Mouse (Mus musculus) neural tube, embryonic 11.5 days (tissue): ENCODE measurements around the gene Tent5c. TPM values are rescaled to one million over a fixed set of nuclear protein-coding genes. Genes with fewer than 3 reads are reported as not detected.

ENCODE experiments used
- ATAC-seq: fragments of 200-750 bp; cut with Nextera tagmentation; 2 replicates; pipeline ENCODE4 v1.8.0; 2017; ENCODE audit warnings: moderate number of reproducible peaks, mild to moderate bottlenecking, moderate TSS enrichment, moderate library complexity; ENCODE audit not compliant: insufficient read depth, low FRiP score, low TSS enrichment
- DNase-seq: peaks from one replicate; pipeline ENCODE4 v3.0.0-alpha.2; 2015; ENCODE audit warnings: low spot score
- H3K27ac ChIP-seq: fragments of 300-500 bp; sonication (generic); 2 replicates; pipeline ENCODE4 v1.5.1; 2014; ENCODE audit warnings: low read depth, mild to moderate bottlenecking, low read length
- H3K27me3 ChIP-seq: fragments of 300-500 bp; sonication (generic); 2 replicates; pipeline ENCODE4 v1.6.1; 2014; ENCODE audit warnings: mild to moderate bottlenecking, low read length, mixed read lengths; ENCODE audit not compliant: control insufficient read depth, insufficient read depth
- H3K36me3 ChIP-seq: fragments of 300-500 bp; sonication (generic); 2 replicates; pipeline ENCODE4 v1.6.1; 2014; ENCODE audit warnings: mild to moderate bottlenecking, low read length, moderate library complexity, mixed read lengths; ENCODE audit not compliant: control insufficient read depth, insufficient read depth
- H3K4me1 ChIP-seq: fragments of 300-500 bp; sonication (generic); 2 replicates; pipeline ENCODE4 v1.6.1; 2014; ENCODE audit warnings: low read length, mixed read lengths; ENCODE audit not compliant: control insufficient read depth, insufficient read depth
- H3K4me2 ChIP-seq: fragments of 300-500 bp; sonication (generic); 2 replicates; pipeline ENCODE4 v1.6.1; 2014; ENCODE audit warnings: low read depth, mild to moderate bottlenecking, moderate library complexity
- H3K4me3 ChIP-seq: fragments of 300-500 bp; sonication (generic); 2 replicates; pipeline ENCODE4 v1.5.1; 2014; ENCODE audit warnings: low read depth, low read length
- H3K9ac ChIP-seq: fragments of 300-500 bp; sonication (generic); 2 replicates; pipeline ENCODE4 v1.6.1; 2014; ENCODE audit warnings: mild to moderate bottlenecking, low read length
- H3K9me3 ChIP-seq: fragments of 300-500 bp; sonication (generic); 2 replicates; pipeline ENCODE4 v1.6.1; 2016; ENCODE audit warnings: low read length; ENCODE audit not compliant: control insufficient read depth
- WGBS: fragments of 180-500 bp; shearing (Covaris S2); extraction: QIAGEN DNeasy Blood & Tissue Kit; methylation state at CpG from one replicate; pipeline ENCODE4 v1.1.7; 2014; 5-methylcytosine and 5-hydroxymethylcytosine counted together
- polyA plus RNA-seq: library from polyadenylated mRNA; unstranded; fragments of >200 nt; fragmentation: Nextera tagmentation; extraction: Ambion mirVana; gene quantifications from 2 replicates; pipeline ENCODE4 v1.2.1, GENCODE M21; 2014

Gene Tent5c
- polyA plus RNA-seq, 1 experiment from 2014 or later, result 3.0 TPM

GRCm38 (mm10) chr3:100438461-100439002 lies 50.6 kb downstream of the Tent5c start:
- no peak overlapping the region for H3K4me2 ChIP-seq
- no peak overlapping the region for H3K4me3 ChIP-seq
- no peak overlapping the region for H3K9ac ChIP-seq
- no peaks in the 10 kb centered on the region for H3K27me3 ChIP-seq
- H3K9me3 ChIP-seq, result no peaks in the 10 kb centered on the region
- H3K27ac ChIP-seq, result no peak overlapping the region
- DNase-seq, result no peak
- no peak for ATAC-seq
- no peaks in the 10 kb centered on the region for H3K36me3 ChIP-seq
- WGBS, result 87% methylated on average over 4 of the region's 4 CpGs
- no peaks in the 10 kb centered on the region; the same call in 1 of the 2 replicates for H3K4me1 ChIP-seq

- Histone ChIP-seq H3K27me3 (no peaks in the 10 kb centered on the region), H3K27ac (no peak overlapping the region), H3K9ac (no peak overlapping the region), H3K4me1 (no peaks in the 10 kb centered on the region; the same call in 1 of the 2 replicates), H3K4me3 (no peak overlapping the region), H3K9me3 (no peaks in the 10 kb centered on the region), H3K4me2 (no peak overlapping the region), H3K36me3 (no peaks in the 10 kb centered on the region)
- no peak for DNase-seq
- no peak for ATAC-seq
- WGBS, result 86% methylated on average over 7 of the region's 7 CpGs
Observed at GRCm38 (mm10) chr3:100436756-100437155, 52.4 kb downstream of the Tent5c start.

GRCm38 (mm10) chr3:100431705-100432104 lies 57.4 kb downstream of the Tent5c start:
- H3K4me2 ChIP-seq, result no peak overlapping the region
- DNase-seq, result no peak
- H3K4me1 ChIP-seq, result no peaks in the 10 kb centered on the region
- H3K27me3 ChIP-seq, result no peaks in the 10 kb centered on the region
- WGBS, result 89% methylated on average over 4 of the region's 4 CpGs
- H3K27ac ChIP-seq, result no peak overlapping the region
- H3K9ac ChIP-seq, result no peak overlapping the region
- H3K36me3 ChIP-seq, result no peaks in the 10 kb centered on the region
- no peaks in the 10 kb centered on the region for H3K9me3 ChIP-seq
- H3K4me3 ChIP-seq, result no peak overlapping the region
- no peak for ATAC-seq

GRCm38 (mm10) chr3:100430731-100431130 lies 58.4 kb downstream of the Tent5c start:
- ATAC-seq (no peak), DNase-seq (no peak)
- H3K9me3 ChIP-seq, result no peaks in the 10 kb centered on the region
- WGBS, result 52% methylated on average over 1 of the region's 1 CpGs
- H3K4me3 ChIP-seq, result no peak overlapping the region
- H3K36me3 ChIP-seq, result no peaks in the 10 kb centered on the region
- H3K9ac ChIP-seq, result no peak overlapping the region
- H3K27ac ChIP-seq, result no peak overlapping the region
- no peak overlapping the region for H3K4me2 ChIP-seq
- no peaks in the 10 kb centered on the region for H3K4me1 ChIP-seq
- H3K27me3 ChIP-seq, result no peaks in the 10 kb centered on the region

GRCm38 (mm10) chr3:100430101-100430500 lies 59.0 kb downstream of the Tent5c start:
- no peak for ATAC-seq
- no peak overlapping the region for H3K27ac ChIP-seq
- WGBS, result 95% methylated on average over 5 of the region's 5 CpGs

GRCm38 (mm10) chr3:100429667-100430066 lies 59.5 kb downstream of the Tent5c start:
- Histone ChIP-seq H3K27me3 (no peaks in the 10 kb centered on the region), H3K36me3 (no peaks in the 10 kb centered on the region), H3K27ac (no peak overlapping the region), H3K4me3 (no peak overlapping the region), H3K9me3 (no peaks in the 10 kb centered on the region), H3K9ac (no peak overlapping the region), H3K4me2 (no peak overlapping the region), H3K4me1 (no peaks in the 10 kb centered on the region)
- ATAC-seq, result no peak
- DNase-seq, result no peak
- 78% methylated on average over 4 of the region's 4 CpGs for WGBS

More at GRCm38 (mm10) chr3:100430101-100430500, 59.0 kb downstream of the Tent5c start:
- Histone ChIP-seq H3K36me3 (no peaks in the 10 kb centered on the region), H3K4me1 (no peaks in the 10 kb centered on the region), H3K27me3 (no peaks in the 10 kb centered on the region), H3K4me2 (no peak overlapping the region), H3K4me3 (no peak overlapping the region), H3K9ac (no peak overlapping the region), H3K9me3 (no peaks in the 10 kb centered on the region)
- DNase-seq, result no peak

GRCm38 (mm10) chr3:100427548-100427947 lies 61.6 kb downstream of the Tent5c start:
- 73% methylated on average over 6 of the region's 6 CpGs for WGBS
- no peaks in the 10 kb centered on the region for H3K36me3 ChIP-seq

GRCm38 (mm10) chr3:100422392-100423167 lies 66.5 kb downstream of the Tent5c start:
- peak; percentile 41 for DNase-seq
- no peaks in the 10 kb centered on the region for H3K27me3 ChIP-seq
- no peak overlapping the region for H3K27ac ChIP-seq
- peak; percentile 67; the same call in 1 of the 2 replicates for ATAC-seq
- no peak overlapping the region for H3K4me3 ChIP-seq
- no peak overlapping the region for H3K4me2 ChIP-seq
- no peak overlapping the region for H3K9ac ChIP-seq
- WGBS, result 74% methylated on average over 10 of the region's 10 CpGs
- 0 out of 2 replicates have a peak, but pooled peaks cover 3% of the 10 kb centered on the region for H3K4me1 ChIP-seq
- H3K9me3 ChIP-seq, result no peaks in the 10 kb centered on the region
- no peaks in the 10 kb centered on the region for H3K36me3 ChIP-seq

More at GRCm38 (mm10) chr3:100427548-100427947, 61.6 kb downstream of the Tent5c start:
- H3K27me3 ChIP-seq, result no peaks in the 10 kb centered on the region
- no peaks in the 10 kb centered on the region for H3K4me1 ChIP-seq
- DNase-seq, result no peak
- no peak overlapping the region for H3K4me3 ChIP-seq
- H3K4me2 ChIP-seq, result no peak overlapping the region
- H3K9ac ChIP-seq, result no peak overlapping the region
- no peaks in the 10 kb centered on the region for H3K9me3 ChIP-seq
- no peak for ATAC-seq
- no peak overlapping the region for H3K27ac ChIP-seq

- no peaks in the 10 kb centered on the region for H3K36me3 ChIP-seq
- H3K4me3 ChIP-seq, result no peak overlapping the region
- no peaks in the 10 kb centered on the region for H3K27me3 ChIP-seq
- H3K9ac ChIP-seq, result no peak overlapping the region
- 0 out of 2 replicates have a peak, but pooled peaks cover 3% of the 10 kb centered on the region for H3K4me1 ChIP-seq
- 89% methylated on average over 6 of the region's 6 CpGs for WGBS
- DNase-seq (no peak), ATAC-seq (no peak)
- H3K9me3 ChIP-seq, result no peaks in the 10 kb centered on the region
- H3K27ac ChIP-seq, result no peak overlapping the region
- no peak overlapping the region for H3K4me2 ChIP-seq
Observed at GRCm38 (mm10) chr3:100421354-100421753, 67.8 kb downstream of the Tent5c start.
